Mouse (Mus musculus) embryo, embryonic 11.5 days (tissue): ENCODE data around the gene Pigr.

Source experiments
- DNase-seq: peaks from one replicate; pipeline ENCODE4 v3.0.0-alpha.2; 2012; ENCODE audit warnings: low read depth, low spot score

Gene Pigr

GRCm38 (mm10) chr1:130877889-130878614 is 51.6 kb downstream of the Pigr start:
- no peak for DNase-seq

GRCm38 (mm10) chr1:130879927-130880326 is 53.4 kb downstream of the Pigr start:
- no peak for DNase-seq

GRCm38 (mm10) chr1:130883146-130883545 is 56.7 kb downstream of the Pigr start:
- DNase-seq: no peak

GRCm38 (mm10) chr1:130887354-130887753 is 60.9 kb downstream of the Pigr start, which contains the start of gene Il24:
Il24 (minus strand) TSS chr1:130887454.
- no peak for DNase-seq

GRCm38 (mm10) chr1:130892446-130892845 is 66.0 kb downstream of the Pigr start:
- DNase-seq: no peak

- DNase-seq: no peak
These were observed 67.0 kb downstream of the Pigr start for GRCm38 (mm10) chr1:130893329-130894040.

GRCm38 (mm10) chr1:130894468-130894867 is 68.0 kb downstream of the Pigr start:
- DNase-seq: no peak
